Mouse (Mus musculus) bone marrow, adult 2 months (tissue): ENCODE results near the gene Ssxb3. TPM values are rescaled to one million over a fixed set of nuclear protein-coding genes. Genes with fewer than 3 reads are reported as not detected.
"Not testable (repeated sequence)": the region's sequence is repeated elsewhere in the genome, so short reads cannot be mapped to it uniquely, and the experiment has no call there.

Experiments
- H3K27ac ChIP-seq: fragments of 200-500 bp; 2 replicates; pipeline ENCODE4 v1.5.1; 2012; ENCODE audit warnings: low read depth, mild to moderate bottlenecking, control low read depth, inconsistent platforms, low read length; ENCODE audit not compliant: control insufficient read depth, poor library complexity, insufficient read depth
- H3K4me1 ChIP-seq: fragments of 200-500 bp; 2 replicates; pipeline ENCODE4 v1.6.1; 2011; ENCODE audit warnings: low read length; ENCODE audit not compliant: control insufficient read depth, insufficient read depth
- H3K4me3 ChIP-seq: fragments of 200-500 bp; replicated peaks from 2 replicates; pipeline ENCODE3; 2011; ENCODE audit warnings: mild to moderate bottlenecking, low read depth, low read length, control low read depth; ENCODE audit not compliant: control insufficient read depth
- WGBS: fragments of 180-500 bp; shearing (Covaris S2); methylation state at CpG from one replicate; pipeline ENCODE4 v1.1.7; 2018; 5-methylcytosine and 5-hydroxymethylcytosine counted together
- polyA plus RNA-seq: library from polyadenylated mRNA; stranded (reverse); fragments of >200 nt; gene quantifications from 2 replicates; pipeline ENCODE4 v1.2.4, GENCODE M21; 2011; ENCODE audit warnings: low replicate concordance; ENCODE audit not compliant: missing spikeins, insufficient read depth, insufficient read length

The Ssxb3 gene
- polyA plus RNA-seq: not detected in 2 replicates

- H3K4me3 ChIP-seq, H3K27ac ChIP-seq, H3K4me1 ChIP-seq: not testable (repeated sequence)
- 29% methylated on average over 1 of the region's 1 CpGs for WGBS
Observed at GRCm38 (mm10) chrX:8591716-8592115, at the start of gene Ssxb3. TSS of gene Ssxb3 (minus strand) at chrX:8591816.

- H3K27ac ChIP-seq, H3K4me1 ChIP-seq, H3K4me3 ChIP-seq: not testable (repeated sequence)
- 64% methylated on average over 4 of the region's 4 CpGs for WGBS
Observed at GRCm38 (mm10) chrX:8548155-8548554, 43.5 kb downstream of the Ssxb3 start, which contains the start of gene Ssxb6. TSS of gene Ssxb6 (minus strand) at chrX:8548255.

Other genes starting within 250 kb of the Ssxb3 start
- gene Ssxb9, start 224.8 kb downstream of the Ssxb3 start, polyA plus RNA-seq: not detected in 2 replicates
- gene Ssxb1, start 178.5 kb downstream of the Ssxb3 start, polyA plus RNA-seq: not detected in 2 replicates
- not detected in 2 replicates for gene Ssxb2, start 130.1 kb downstream of the Ssxb3 start, polyA plus RNA-seq
- not detected in 2 replicates for gene Gm14459, start 66.9 kb downstream of the Ssxb3 start, polyA plus RNA-seq
- not detected in 2 replicates for gene Ssxb6, start 43.6 kb downstream of the Ssxb3 start, polyA plus RNA-seq
- not detected in 2 replicates for gene Ssxb8, start 99.0 kb upstream of the Ssxb3 start, polyA plus RNA-seq
- gene Ssx9, start 156.6 kb upstream of the Ssxb3 start, polyA plus RNA-seq: not detected in 2 replicates
- gene Ssxb5, start 211.9 kb upstream of the Ssxb3 start, polyA plus RNA-seq: not detected in 2 replicates